Mouse (Mus musculus) c-Kit-positive CD71-positive TER-119-negative erythroid progenitor cells, embryonic 14.5 days (primary cell): ENCODE results near the gene Lrrc75b.

ENCODE experiments used
- DNase-seq: peaks from one replicate; pipeline ENCODE4 v3.0.0-alpha.2; 2013; ENCODE audit warnings: low read depth

The Lrrc75b gene

DNA sequence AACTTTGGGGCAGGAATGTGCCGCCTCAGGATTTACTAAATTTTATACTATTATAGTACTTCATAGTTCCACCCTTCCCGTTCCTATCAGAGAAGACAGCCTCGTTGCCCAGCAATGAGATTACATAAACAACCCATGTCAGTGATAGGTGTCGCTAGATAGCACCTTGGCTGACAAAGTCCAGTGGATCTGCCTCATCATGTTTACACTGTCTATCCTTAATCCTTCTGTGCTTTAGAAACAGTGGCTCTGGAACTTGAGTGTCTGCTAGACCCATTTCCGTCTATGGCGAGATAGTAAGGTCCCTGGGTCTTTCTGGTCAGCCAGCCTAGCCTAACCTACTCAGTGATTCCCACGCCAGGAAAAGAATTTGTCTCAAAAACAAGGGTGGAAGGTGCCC lies 59.8 kb downstream of the Lrrc75b start:
- DNase-seq: peak; percentile 44
